Mouse (Mus musculus): ENCODE measurements around the gene Ccdc97. TPM values are rescaled to one million over a fixed set of nuclear protein-coding genes. Genes with fewer than 3 reads are reported as not detected.

Ccdc97 gene
- polyA plus RNA-seq, 1 experiment = 65.4 TPM

GRCm38 (mm10) chr7:25675405-25675804 is 43.5 kb downstream of the Ccdc97 start:
- WGBS = 64% methylated on average over 6 of the region's 6 CpGs
- no peak for TF ChIP-seq CTCF (IDR thresholded peaks at IDR 0.05; ENCODE audit: control insufficient read depth, insufficient read depth, low read length)
- no peak for TF ChIP-seq POLR2A (IDR thresholded peaks at IDR 0.05; ENCODE audit: borderline replicate concordance, control insufficient read depth, low read depth, low read length)
- H3K4me1 ChIP-seq (ENCODE audit: control insufficient read depth, insufficient read depth, low read length) = peaks cover 4% of the 10 kb centered on the region

GRCm38 (mm10) chr7:25674719-25675300 is 44.1 kb downstream of the Ccdc97 start, which contains the start of gene Tmem91:
Gene Tmem91, minus strand, starts transcription at chr7:25675166.
- under 1% methylated on average over 29 of the region's 29 CpGs for WGBS
- TF ChIP-seq POLR2A (IDR thresholded peaks at IDR 0.05; ENCODE audit: borderline replicate concordance, control insufficient read depth, low read depth, low read length) (no peak), CTCF (IDR thresholded peaks at IDR 0.05; ENCODE audit: control insufficient read depth, insufficient read depth, low read length) (no peak)
- Histone ChIP-seq H3K4me1 (ENCODE audit: control insufficient read depth, insufficient read depth, low read length) (peaks cover 4% of the 10 kb centered on the region), H3K4me3 (replicated peaks; ENCODE audit: control insufficient read depth, low read depth, low read length) (peak within 1 kb of the TSS; percentile 7), H3K27ac (ENCODE audit: control insufficient read depth, insufficient read depth, low read depth, low read length, poor library complexity) (no peak within 1 kb of the TSS)

More at GRCm38 (mm10) chr7:25675405-25675804, 43.5 kb downstream of the Ccdc97 start:
- Histone ChIP-seq H3K4me3 (replicated peaks; ENCODE audit: control insufficient read depth, low read depth, low read length) (no peak overlapping the region), H3K27ac (ENCODE audit: control insufficient read depth, insufficient read depth, low read depth, low read length, poor library complexity) (no peak overlapping the region)

GRCm38 (mm10) chr7:25674297-25674696 is 44.6 kb downstream of the Ccdc97 start:
- Histone ChIP-seq H3K27ac (ENCODE audit: control insufficient read depth, insufficient read depth, low read depth, low read length, poor library complexity) (no peak overlapping the region), H3K4me1 (ENCODE audit: control insufficient read depth, insufficient read depth, low read length) (peaks cover 4% of the 10 kb centered on the region), H3K4me3 (replicated peaks; ENCODE audit: control insufficient read depth, low read depth, low read length) (peak overlapping the region; percentile 7)
- WGBS = 5% methylated on average over 9 of the region's 9 CpGs
- TF ChIP-seq POLR2A (IDR thresholded peaks at IDR 0.05; ENCODE audit: borderline replicate concordance, control insufficient read depth, low read depth, low read length) = no peak
- TF ChIP-seq CTCF (IDR thresholded peaks at IDR 0.05; ENCODE audit: control insufficient read depth, insufficient read depth, low read length) = no peak

- H3K27ac ChIP-seq (ENCODE audit: control insufficient read depth, insufficient read depth, low read depth, low read length, poor library complexity) = no peak overlapping the region
- 57% methylated on average over 4 of the region's 4 CpGs for WGBS
- TF ChIP-seq POLR2A (IDR thresholded peaks at IDR 0.05; ENCODE audit: borderline replicate concordance, control insufficient read depth, low read depth, low read length) (no peak), CTCF (IDR thresholded peaks at IDR 0.05; ENCODE audit: control insufficient read depth, insufficient read depth, low read length) (no peak)
- H3K4me3 ChIP-seq (replicated peaks; ENCODE audit: control insufficient read depth, low read depth, low read length) = no peak overlapping the region
- H3K4me1 ChIP-seq (ENCODE audit: control insufficient read depth, insufficient read depth, low read length) = peaks cover 2% of the 10 kb centered on the region
These were observed 46.4 kb downstream of the Ccdc97 start for GRCm38 (mm10) chr7:25672442-25672841.

- no peak for TF ChIP-seq POLR2A (IDR thresholded peaks at IDR 0.05; ENCODE audit: borderline replicate concordance, control insufficient read depth, low read depth, low read length)
- no peak for TF ChIP-seq CTCF (IDR thresholded peaks at IDR 0.05; ENCODE audit: control insufficient read depth, insufficient read depth, low read length)
- Histone ChIP-seq H3K4me3 (replicated peaks; ENCODE audit: control insufficient read depth, low read depth, low read length) (no peak overlapping the region), H3K4me1 (ENCODE audit: control insufficient read depth, insufficient read depth, low read length) (peaks cover 2% of the 10 kb centered on the region), H3K27ac (ENCODE audit: control insufficient read depth, insufficient read depth, low read depth, low read length, poor library complexity) (no peak overlapping the region)
- WGBS = 75% methylated on average over 2 of the region's 2 CpGs
These were observed 47.2 kb downstream of the Ccdc97 start for GRCm38 (mm10) chr7:25671686-25672085.

- no peak for TF ChIP-seq POLR2A (IDR thresholded peaks at IDR 0.05; ENCODE audit: borderline replicate concordance, control insufficient read depth, low read depth, low read length)
- TF ChIP-seq CTCF (IDR thresholded peaks at IDR 0.05; ENCODE audit: control insufficient read depth, insufficient read depth, low read length) = no peak
- Histone ChIP-seq H3K27ac (ENCODE audit: control insufficient read depth, insufficient read depth, low read depth, low read length, poor library complexity) (no peak overlapping the region), H3K4me3 (replicated peaks; ENCODE audit: control insufficient read depth, low read depth, low read length) (no peak overlapping the region), H3K4me1 (ENCODE audit: control insufficient read depth, insufficient read depth, low read length) (peaks cover 2% of the 10 kb centered on the region)
- 78% methylated on average over 4 of the region's 4 CpGs for WGBS
These were observed 48.8 kb downstream of the Ccdc97 start for GRCm38 (mm10) chr7:25670096-25670495.

GRCm38 (mm10) chr7:25669631-25670030 is 49.3 kb downstream of the Ccdc97 start:
- H3K27ac ChIP-seq (ENCODE audit: control insufficient read depth, insufficient read depth, low read depth, low read length, poor library complexity) = no peak overlapping the region
- H3K4me1 ChIP-seq (ENCODE audit: control insufficient read depth, insufficient read depth, low read length) = peaks cover 2% of the 10 kb centered on the region
- TF ChIP-seq POLR2A (IDR thresholded peaks at IDR 0.05; ENCODE audit: borderline replicate concordance, control insufficient read depth, low read depth, low read length) = no peak
- H3K4me3 ChIP-seq (replicated peaks; ENCODE audit: control insufficient read depth, low read depth, low read length) = no peak overlapping the region
- WGBS = 80% methylated on average over 9 of the region's 9 CpGs

GRCm38 (mm10) chr7:25669158-25669557 is 49.7 kb downstream of the Ccdc97 start:
- H3K27ac ChIP-seq (ENCODE audit: control insufficient read depth, insufficient read depth, low read depth, low read length, poor library complexity) = no peak overlapping the region
- WGBS = 83% methylated on average over 10 of the region's 10 CpGs
- no peaks in the 10 kb centered on the region; the same call in 1 of the 2 replicates for H3K4me1 ChIP-seq (ENCODE audit: control insufficient read depth, insufficient read depth, low read length)
- no peak overlapping the region for H3K4me3 ChIP-seq (replicated peaks; ENCODE audit: control insufficient read depth, low read depth, low read length)
- TF ChIP-seq CTCF (IDR thresholded peaks at IDR 0.05; ENCODE audit: control insufficient read depth, insufficient read depth, low read length) = no peak
- no peak for TF ChIP-seq POLR2A (IDR thresholded peaks at IDR 0.05; ENCODE audit: borderline replicate concordance, control insufficient read depth, low read depth, low read length)

- Histone ChIP-seq H3K27ac (ENCODE audit: control insufficient read depth, insufficient read depth, low read depth, low read length, poor library complexity) (no peak overlapping the region), H3K4me3 (replicated peaks; ENCODE audit: control insufficient read depth, low read depth, low read length) (no peak overlapping the region), H3K4me1 (ENCODE audit: control insufficient read depth, insufficient read depth, low read length) (no peaks in the 10 kb centered on the region)
- WGBS = 91% methylated on average over 8 of the region's 8 CpGs
- no peak for TF ChIP-seq POLR2A (IDR thresholded peaks at IDR 0.05; ENCODE audit: borderline replicate concordance, control insufficient read depth, low read depth, low read length)
- TF ChIP-seq CTCF (IDR thresholded peaks at IDR 0.05; ENCODE audit: control insufficient read depth, insufficient read depth, low read length) = no peak
These were observed 52.5 kb downstream of the Ccdc97 start for GRCm38 (mm10) chr7:25666381-25666780.

Other genes with a start within 250 kb of the Ccdc97 start
- gene Ceacam1, start 241.5 kb downstream of the Ccdc97 start, polyA plus RNA-seq (2011; ENCODE audit: insufficient read depth, insufficient read length, low replicate concordance, missing spikeins) = 11.7 and 31.5 TPM in 2 replicates
- not detected in 2 replicates for gene Ceacam2, start 179.2 kb downstream of the Ccdc97 start, polyA plus RNA-seq (2011; ENCODE audit: insufficient read depth, insufficient read length, low replicate concordance, missing spikeins)
- gene Erich4, start 103.2 kb downstream of the Ccdc97 start, polyA plus RNA-seq (2011; ENCODE audit: insufficient read depth, insufficient read length, low replicate concordance, missing spikeins) = not detected in 2 replicates
- gene Dmac2, start 99.7 kb downstream of the Ccdc97 start, polyA plus RNA-seq (2011; ENCODE audit: insufficient read depth, insufficient read length, low replicate concordance, missing spikeins) = 11.5 and 23.1 TPM in 2 replicates
- 15.2 and 26.9 TPM in 2 replicates for gene B3gnt8, start 92.4 kb downstream of the Ccdc97 start, polyA plus RNA-seq (2011; ENCODE audit: insufficient read depth, insufficient read length, low replicate concordance, missing spikeins)
- gene Bckdha, start 60.1 kb downstream of the Ccdc97 start, polyA plus RNA-seq (2011; ENCODE audit: insufficient read depth, insufficient read length, low replicate concordance, missing spikeins) = 26.3 and 36.1 TPM in 2 replicates
- 21.7 and 39.8 TPM in 2 replicates for gene Exosc5, start 59.9 kb downstream of the Ccdc97 start, polyA plus RNA-seq (2011; ENCODE audit: insufficient read depth, insufficient read length, low replicate concordance, missing spikeins)
- 2.9 TPM in 1 of 2 replicates, not detected in the other for gene Tmem91, start 43.9 kb downstream of the Ccdc97 start, polyA plus RNA-seq (2011; ENCODE audit: insufficient read depth, insufficient read length, low replicate concordance, missing spikeins)
- 19.1 and 40.8 TPM in 2 replicates for gene B9d2, start 38.3 kb downstream of the Ccdc97 start, polyA plus RNA-seq (2011; ENCODE audit: insufficient read depth, insufficient read length, low replicate concordance, missing spikeins)
- gene Tgfb1, start 32.1 kb downstream of the Ccdc97 start, polyA plus RNA-seq (2011; ENCODE audit: insufficient read depth, insufficient read length, low replicate concordance, missing spikeins) = 53.9 and 75.5 TPM in 2 replicates
- gene Hnrnpul1, start 35.7 kb upstream of the Ccdc97 start, polyA plus RNA-seq (2011; ENCODE audit: insufficient read depth, insufficient read length, low replicate concordance, missing spikeins) = 74.6 and 75.3 TPM in 2 replicates
- 20.4 and 37.6 TPM in 2 replicates for gene Axl, start 69.6 kb upstream of the Ccdc97 start, polyA plus RNA-seq (2011; ENCODE audit: insufficient read depth, insufficient read length, low replicate concordance, missing spikeins)
- gene Cyp2s1, start 97.8 kb upstream of the Ccdc97 start, polyA plus RNA-seq (2011; ENCODE audit: insufficient read depth, insufficient read length, low replicate concordance, missing spikeins) = not detected in 2 replicates
- gene Cyp2b10, start 178.5 kb upstream of the Ccdc97 start, polyA plus RNA-seq (2011; ENCODE audit: insufficient read depth, insufficient read length, low replicate concordance, missing spikeins) = 1.4 TPM in 2 replicates

Data from bone marrow, adult 2 months (tissue).